Mouse (Mus musculus) neural tube, embryonic 15.5 days (tissue): ENCODE measurements around the gene Ak8. TPM values are rescaled to one million over a fixed set of nuclear protein-coding genes. Genes with fewer than 3 reads are reported as not detected.

Source experiments
- ATAC-seq: fragments of 200-750 bp; cut with Nextera tagmentation; 2 replicates; pipeline ENCODE4 v1.8.0; 2017; ENCODE audit warnings: mild to moderate bottlenecking, moderate TSS enrichment, moderate library complexity; ENCODE audit not compliant: low FRiP score
- H3K27ac ChIP-seq: fragments of 300-500 bp; sonication (generic); replicated peaks from 2 replicates; pipeline ENCODE4 v1.5.1; 2015; ENCODE audit warnings: mild to moderate bottlenecking, inconsistent platforms
- H3K27me3 ChIP-seq: fragments of 300-500 bp; sonication (generic); replicated peaks from 2 replicates; pipeline ENCODE4 v1.6.1; 2015; ENCODE audit warnings: inconsistent platforms
- H3K36me3 ChIP-seq: fragments of 300-500 bp; sonication (generic); 2 replicates; pipeline ENCODE4 v1.6.1; 2015; ENCODE audit warnings: inconsistent platforms
- H3K4me1 ChIP-seq: fragments of 300-500 bp; sonication (generic); 2 replicates; pipeline ENCODE4 v1.6.1; 2015; ENCODE audit warnings: inconsistent platforms
- H3K4me2 ChIP-seq: fragments of 300-500 bp; sonication (generic); 2 replicates; pipeline ENCODE4 v1.6.1; 2015; ENCODE audit warnings: inconsistent platforms, mild to moderate bottlenecking, moderate library complexity
- H3K4me3 ChIP-seq: fragments of 300-500 bp; sonication (generic); replicated peaks from 2 replicates; pipeline ENCODE4 v1.5.1; 2015; ENCODE audit warnings: mild to moderate bottlenecking, inconsistent platforms
- H3K9ac ChIP-seq: fragments of 300-500 bp; sonication (generic); replicated peaks from 2 replicates; pipeline ENCODE4 v1.6.1; 2015; ENCODE audit warnings: mild to moderate bottlenecking, inconsistent platforms
- H3K9me3 ChIP-seq: fragments of 300-500 bp; sonication (generic); replicated peaks from 2 replicates; pipeline ENCODE4 v1.6.1; 2016; ENCODE audit warnings: inconsistent platforms
- WGBS: fragments of 180-500 bp; shearing (Covaris S2); methylation state at CpG from one replicate; pipeline ENCODE4 v1.1.7; 2015; ENCODE audit warnings: mixed read lengths; 5-methylcytosine and 5-hydroxymethylcytosine counted together
- polyA plus RNA-seq: library from polyadenylated mRNA; unstranded; fragments of >200 nt; fragmentation: Nextera tagmentation; extraction: Ambion mirVana; gene quantifications from 2 replicates; pipeline ENCODE4 v1.2.1, GENCODE M21; 2015

The Ak8 gene
- 1.7 and 1.8 TPM in 2 replicates for polyA plus RNA-seq

DNA sequence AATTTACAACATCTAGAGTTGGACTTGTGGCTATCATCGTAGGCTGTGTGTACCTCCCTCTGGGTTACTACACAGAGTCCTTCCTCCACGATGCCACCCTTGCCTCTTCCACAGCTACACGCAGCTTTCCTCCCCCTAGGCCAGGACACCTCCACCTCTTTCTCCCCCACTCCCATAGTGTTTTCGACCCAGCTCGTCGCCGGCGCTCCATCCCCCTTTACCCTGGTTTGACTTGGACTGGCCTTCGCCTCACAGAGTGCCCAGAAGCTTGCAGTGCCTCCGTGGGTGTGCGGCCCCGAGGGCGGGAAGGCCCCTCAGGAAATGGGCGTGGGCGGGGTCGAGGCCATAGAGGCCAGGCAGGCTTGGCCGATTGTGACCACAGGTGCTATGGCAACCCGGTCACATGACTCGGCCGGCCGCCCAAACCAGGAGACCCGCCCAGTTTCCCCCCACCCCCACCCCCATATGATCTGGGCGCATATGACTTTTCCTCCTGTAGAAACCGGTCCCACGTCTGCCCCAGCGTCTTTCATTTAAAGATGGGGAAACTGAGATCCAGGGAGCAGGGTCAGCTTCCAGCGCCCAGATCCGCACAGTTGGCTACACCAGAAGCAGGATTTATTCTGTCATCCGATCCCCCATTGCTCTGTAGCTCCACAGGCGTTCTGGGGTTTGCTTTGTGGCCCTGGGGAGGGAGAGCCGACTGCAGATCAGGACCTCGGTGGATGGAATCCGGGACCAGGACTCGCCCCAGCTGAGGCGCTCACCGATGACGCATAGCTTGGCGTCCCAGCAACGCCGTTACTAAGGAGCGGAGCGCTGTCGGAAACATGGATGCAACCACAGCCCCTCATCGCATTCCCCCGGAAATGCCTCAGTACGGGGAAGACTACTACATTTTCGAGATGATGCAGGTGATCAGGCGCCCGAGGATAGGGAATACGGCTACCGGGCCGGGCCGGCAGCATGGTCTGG is at the start of gene Ak8, which contains the start of gene Spaca9:
TSS of gene Ak8 (plus strand) at position 804 of the 975 bp plus-strand sequence.
TSS of gene Spaca9 (minus strand) at position 367 of the 975 bp plus-strand sequence.
- H3K9ac ChIP-seq: peak within 1 kb of the TSS; percentile 73
- ATAC-seq: peak; percentile 91
- H3K9me3 ChIP-seq: no peaks in the 10 kb centered on the region
- peak within 1 kb of the TSS; percentile 75 for H3K27ac ChIP-seq
- peak within 1 kb of the TSS; percentile 66 for H3K4me3 ChIP-seq
- peaks cover 12% of the 10 kb centered on the region for H3K4me1 ChIP-seq
- no peaks in the 10 kb centered on the region for H3K27me3 ChIP-seq
- H3K4me2 ChIP-seq: peak within 1 kb of the TSS; percentile 98
- under 1% methylated on average over 53 of the region's 53 CpGs for WGBS
- H3K36me3 ChIP-seq: no peaks in the 10 kb centered on the region

DNA sequence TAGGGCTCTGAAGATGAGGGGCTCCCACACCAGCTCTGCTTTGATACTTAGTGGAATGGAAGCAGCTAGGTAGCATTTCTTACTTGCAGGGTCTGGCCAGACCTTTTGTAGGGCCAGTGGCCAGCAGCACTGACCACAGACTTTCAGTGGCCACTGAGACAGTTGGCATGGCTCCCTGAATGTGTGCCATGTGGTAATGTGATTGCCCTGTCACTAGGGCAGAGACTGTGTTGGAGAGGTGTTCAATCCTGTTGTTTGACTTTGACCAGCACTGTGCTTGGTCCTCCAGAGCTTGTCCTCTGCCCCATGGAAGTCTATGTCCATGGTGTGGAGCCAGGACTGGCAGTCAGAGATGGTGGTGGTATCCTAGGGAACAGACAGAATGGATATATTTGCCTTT is 49.4 kb upstream of the Ak8 start:
- H3K4me1 ChIP-seq: no peaks in the 10 kb centered on the region
- no peaks in the 10 kb centered on the region for H3K9me3 ChIP-seq
- H3K4me2 ChIP-seq: no peak overlapping the region
- ATAC-seq: no peak
- H3K4me3 ChIP-seq: no peak overlapping the region
- peaks cover 8% of the 10 kb centered on the region; the same call in 1 of the 2 replicates for H3K36me3 ChIP-seq
- no peaks in the 10 kb centered on the region for H3K27me3 ChIP-seq
- no peak overlapping the region for H3K27ac ChIP-seq
- no peak overlapping the region for H3K9ac ChIP-seq

DNA sequence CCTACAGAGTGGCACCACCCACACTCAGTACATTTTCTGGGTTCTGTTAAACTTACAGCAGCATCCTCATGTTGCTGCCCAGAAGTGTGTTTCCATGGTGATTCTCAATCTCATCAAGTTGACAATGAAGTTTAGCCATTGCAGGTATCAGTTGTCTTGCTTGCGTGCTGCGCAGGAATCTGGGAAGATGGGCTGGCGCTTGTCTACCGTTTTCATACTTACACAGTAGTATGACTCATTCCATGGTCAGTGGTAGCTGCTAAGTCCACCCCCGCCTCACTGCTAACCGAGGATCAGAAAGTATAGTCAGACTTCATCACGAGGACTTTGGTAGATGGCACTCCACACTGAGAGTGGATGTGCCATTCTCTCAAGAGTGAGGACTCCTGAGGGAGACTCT is 46.6 kb upstream of the Ak8 start:
- Histone ChIP-seq H3K36me3 (peaks cover 30% of the 10 kb centered on the region), H3K27ac (no peak overlapping the region), H3K9me3 (no peaks in the 10 kb centered on the region), H3K4me3 (no peak overlapping the region), H3K4me2 (no peak overlapping the region), H3K4me1 (no peaks in the 10 kb centered on the region), H3K9ac (no peak overlapping the region), H3K27me3 (no peaks in the 10 kb centered on the region)
- ATAC-seq: no peak
- 96% methylated on average over 7 of the region's 7 CpGs for WGBS

DNA sequence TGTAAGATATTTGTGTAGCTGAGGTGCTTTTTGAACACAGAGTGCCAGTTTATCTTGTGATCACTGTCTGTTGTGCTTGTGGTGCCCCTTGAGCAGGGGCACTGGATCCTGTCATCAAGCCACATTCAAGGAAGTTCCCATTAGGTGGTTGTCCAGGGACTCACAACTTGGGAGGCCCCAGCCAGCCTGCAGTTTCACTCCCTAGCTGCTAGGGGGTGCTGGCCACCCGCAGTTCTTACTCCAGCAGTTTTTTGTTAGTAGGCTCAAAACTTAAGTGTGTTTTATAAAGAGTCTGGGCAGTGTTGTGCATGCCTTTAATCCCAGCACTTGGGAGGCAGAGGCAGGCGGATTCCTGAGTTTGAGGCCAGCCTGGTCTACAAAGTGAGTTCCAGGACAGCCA is 45.7 kb upstream of the Ak8 start:
- WGBS: 63% methylated on average over 2 of the region's 2 CpGs
- no peaks in the 10 kb centered on the region for H3K27me3 ChIP-seq
- H3K4me2 ChIP-seq: no peak overlapping the region
- ATAC-seq: no peak
- H3K4me1 ChIP-seq: no peaks in the 10 kb centered on the region
- no peaks in the 10 kb centered on the region for H3K9me3 ChIP-seq
- H3K9ac ChIP-seq: no peak overlapping the region
- H3K36me3 ChIP-seq: peaks cover 40% of the 10 kb centered on the region
- H3K4me3 ChIP-seq: no peak overlapping the region
- no peak overlapping the region for H3K27ac ChIP-seq

DNA sequence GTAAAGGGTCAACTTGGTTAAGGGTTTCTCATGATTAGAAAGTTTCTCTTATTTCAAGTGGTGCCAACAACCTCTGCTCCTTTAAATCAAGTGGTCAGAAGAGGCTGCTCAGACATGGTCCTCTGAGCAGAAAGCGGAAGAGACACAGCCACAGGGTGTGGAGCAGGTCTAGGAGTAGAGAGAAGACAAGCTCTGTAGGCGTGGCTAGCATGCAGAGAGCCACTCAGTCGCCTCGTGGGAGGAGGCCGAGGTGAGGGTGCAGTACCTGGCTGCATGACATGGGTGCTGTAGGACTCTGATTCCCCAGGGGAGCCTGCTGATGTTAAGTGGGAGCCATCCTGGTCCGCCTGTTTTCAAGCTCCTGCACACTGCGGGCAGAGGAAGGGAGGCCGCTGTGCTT is 43.7 kb upstream of the Ak8 start:
- H3K9ac ChIP-seq: no peak overlapping the region
- H3K27ac ChIP-seq: no peak overlapping the region
- H3K27me3 ChIP-seq: no peaks in the 10 kb centered on the region
- no peaks in the 10 kb centered on the region for H3K9me3 ChIP-seq
- no peak overlapping the region for H3K4me2 ChIP-seq
- 82% methylated on average over 8 of the region's 8 CpGs for WGBS
- ATAC-seq: no peak
- H3K4me3 ChIP-seq: no peak overlapping the region
- no peaks in the 10 kb centered on the region for H3K4me1 ChIP-seq
- H3K36me3 ChIP-seq: peaks cover 59% of the 10 kb centered on the region

DNA sequence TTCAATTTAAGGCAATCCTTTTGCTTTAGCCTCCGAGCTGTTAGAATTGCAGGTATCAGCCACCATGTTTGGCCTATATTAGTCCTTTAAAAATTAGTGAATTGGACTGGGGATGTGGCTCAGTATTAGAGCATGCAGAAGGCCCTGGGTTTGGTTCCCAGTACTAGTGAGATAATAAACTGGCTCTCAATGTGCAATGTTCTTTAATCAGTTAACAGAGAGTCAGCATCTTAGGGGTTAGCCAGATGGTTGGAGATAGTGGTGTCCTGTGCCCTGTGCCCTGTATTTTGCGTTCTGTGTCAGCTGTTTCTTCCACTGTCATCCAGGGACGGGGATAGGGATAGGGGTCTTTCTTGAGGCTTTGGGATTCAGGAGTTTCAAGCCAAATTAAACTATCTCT is 37.1 kb upstream of the Ak8 start:
- H3K9me3 ChIP-seq: no peaks in the 10 kb centered on the region
- no peaks in the 10 kb centered on the region for H3K4me1 ChIP-seq
- no peaks in the 10 kb centered on the region for H3K27me3 ChIP-seq
- H3K4me3 ChIP-seq: no peak overlapping the region
- no peak for ATAC-seq
- no peak overlapping the region for H3K9ac ChIP-seq
- WGBS: 91% methylated on average over 3 of the region's 3 CpGs
- no peak overlapping the region for H3K4me2 ChIP-seq
- H3K36me3 ChIP-seq: peaks cover 97% of the 10 kb centered on the region
- no peak overlapping the region for H3K27ac ChIP-seq

DNA sequence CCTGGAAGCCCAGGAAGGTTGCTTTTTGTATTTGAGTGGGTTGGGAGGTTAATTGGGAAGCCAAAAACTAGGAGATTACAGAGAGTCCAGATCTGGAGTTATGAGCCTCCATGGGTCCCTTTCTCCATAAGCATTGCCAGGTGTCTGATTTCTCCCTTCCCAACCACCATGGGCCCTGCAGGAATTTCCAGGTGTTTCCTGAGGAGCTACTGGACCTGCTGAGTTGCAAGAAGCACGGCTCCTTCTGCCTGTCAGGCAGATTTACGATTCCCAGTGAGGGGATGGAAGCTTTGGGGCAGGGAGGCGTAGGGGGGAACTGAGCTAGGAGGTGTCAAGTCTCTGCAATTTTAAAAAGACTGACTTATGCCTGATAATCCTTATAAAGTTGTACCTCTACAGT is 34.1 kb upstream of the Ak8 start:
- Histone ChIP-seq H3K36me3 (peaks cover 96% of the 10 kb centered on the region), H3K4me2 (no peak overlapping the region), H3K9ac (no peak overlapping the region), H3K27ac (no peak overlapping the region), H3K27me3 (no peaks in the 10 kb centered on the region), H3K9me3 (no peaks in the 10 kb centered on the region), H3K4me1 (no peaks in the 10 kb centered on the region), H3K4me3 (no peak overlapping the region)
- 63% methylated on average over 3 of the region's 3 CpGs for WGBS
- ATAC-seq: no peak

DNA sequence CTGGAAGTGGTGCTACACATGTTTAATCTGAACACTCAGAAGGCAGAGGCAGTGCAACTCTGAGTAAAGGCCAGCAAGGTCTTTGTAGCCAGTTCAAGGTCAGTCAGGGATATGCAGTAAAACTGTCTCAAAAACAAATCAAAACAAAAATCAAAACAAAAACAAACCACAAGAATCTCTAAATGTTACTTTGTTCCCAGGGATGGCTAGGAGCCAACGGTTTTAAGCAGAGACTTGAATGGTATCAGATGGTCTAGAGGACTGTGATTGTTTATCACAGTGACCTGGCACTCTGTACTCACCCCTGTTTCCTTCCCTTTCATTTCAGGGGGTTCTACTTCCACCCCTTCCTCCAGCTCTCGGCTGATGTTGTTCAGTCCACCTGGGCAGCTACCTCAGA is 28.5 kb upstream of the Ak8 start:
- Histone ChIP-seq H3K27me3 (no peaks in the 10 kb centered on the region), H3K9me3 (no peaks in the 10 kb centered on the region), H3K9ac (no peak overlapping the region), H3K36me3 (peaks cover 95% of the 10 kb centered on the region), H3K4me2 (no peak overlapping the region), H3K4me1 (no peaks in the 10 kb centered on the region), H3K27ac (no peak overlapping the region), H3K4me3 (no peak overlapping the region)
- WGBS: 85% methylated on average over 2 of the region's 2 CpGs
- ATAC-seq: no peak

DNA sequence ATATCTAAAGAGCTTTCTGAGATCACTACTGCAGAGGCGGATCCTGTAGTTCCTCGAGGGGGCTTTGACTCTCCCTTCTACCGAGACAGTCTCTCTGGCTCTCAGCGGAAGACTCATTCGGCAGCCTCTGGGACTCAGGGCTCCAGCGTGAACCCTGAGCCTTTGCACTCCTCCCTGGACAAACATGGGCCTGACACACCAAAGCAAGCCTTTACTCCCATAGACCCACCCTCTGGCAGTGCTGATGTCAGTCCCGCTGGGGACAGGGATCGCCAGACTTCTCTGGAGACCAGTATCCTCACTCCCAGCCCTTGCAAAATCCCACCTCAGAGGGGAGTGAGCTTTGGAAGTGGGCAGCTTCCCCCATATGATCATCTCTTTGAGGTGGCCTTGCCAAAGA is 24.0 kb upstream of the Ak8 start:
- Histone ChIP-seq H3K4me2 (no peak overlapping the region), H3K4me1 (no peaks in the 10 kb centered on the region), H3K9ac (no peak overlapping the region), H3K36me3 (peaks cover 92% of the 10 kb centered on the region), H3K4me3 (no peak overlapping the region), H3K27ac (no peak overlapping the region), H3K27me3 (no peaks in the 10 kb centered on the region), H3K9me3 (no peaks in the 10 kb centered on the region)
- WGBS: 94% methylated on average over 8 of the region's 8 CpGs
- no peak for ATAC-seq

DNA sequence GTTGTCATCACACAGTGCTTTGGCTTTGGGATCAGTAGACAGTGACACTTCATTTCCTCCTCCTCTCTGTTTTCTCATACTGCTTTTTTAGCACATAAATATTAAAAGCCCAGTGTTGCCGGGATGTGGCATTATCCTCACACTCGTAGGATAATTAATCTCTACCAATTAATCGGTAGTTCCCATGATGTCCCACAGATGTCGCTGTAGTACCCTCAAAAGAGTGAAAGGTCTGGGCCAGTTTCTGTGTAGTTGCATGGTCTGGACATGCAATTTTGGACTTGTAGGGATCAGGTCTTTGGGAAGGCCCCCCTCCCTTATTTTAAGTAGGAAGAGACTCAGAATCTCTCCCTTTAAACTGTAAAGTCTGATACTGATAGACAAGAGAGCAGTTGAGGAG is 19.3 kb upstream of the Ak8 start:
- Histone ChIP-seq H3K36me3 (peaks cover 96% of the 10 kb centered on the region), H3K4me3 (no peak overlapping the region), H3K9me3 (no peaks in the 10 kb centered on the region), H3K9ac (no peak overlapping the region), H3K27ac (no peak overlapping the region), H3K27me3 (no peaks in the 10 kb centered on the region), H3K4me1 (no peaks in the 10 kb centered on the region), H3K4me2 (no peak overlapping the region)
- ATAC-seq: no peak
- WGBS: 24% methylated on average over 4 of the region's 4 CpGs

DNA sequence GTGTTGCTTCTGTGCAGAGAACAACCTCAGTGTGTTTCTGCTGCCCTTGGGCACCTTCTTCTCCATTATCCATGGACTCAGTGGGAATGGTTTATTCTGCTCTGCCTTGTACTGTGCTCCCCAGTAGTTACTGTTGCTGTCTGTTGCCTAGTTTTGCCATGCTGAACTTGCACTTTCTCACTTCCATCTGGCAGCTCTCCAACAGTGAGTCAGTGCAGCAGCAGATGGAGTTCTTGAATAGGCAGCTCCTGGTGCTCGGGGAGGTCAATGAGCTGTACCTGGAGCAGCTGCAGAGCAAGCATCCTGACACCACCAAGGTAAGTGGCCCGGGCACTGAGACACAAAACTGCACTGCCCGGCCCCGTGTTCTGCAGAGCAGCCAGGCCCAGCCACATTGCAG is 18.2 kb upstream of the Ak8 start:
- no peak overlapping the region for H3K4me3 ChIP-seq
- no peak for ATAC-seq
- WGBS: 89% methylated on average over 4 of the region's 4 CpGs
- H3K4me2 ChIP-seq: no peak overlapping the region
- H3K4me1 ChIP-seq: no peaks in the 10 kb centered on the region
- H3K27me3 ChIP-seq: no peaks in the 10 kb centered on the region
- no peak overlapping the region for H3K27ac ChIP-seq
- no peak overlapping the region for H3K9ac ChIP-seq
- H3K36me3 ChIP-seq: peaks cover 96% of the 10 kb centered on the region
- H3K9me3 ChIP-seq: no peaks in the 10 kb centered on the region

DNA sequence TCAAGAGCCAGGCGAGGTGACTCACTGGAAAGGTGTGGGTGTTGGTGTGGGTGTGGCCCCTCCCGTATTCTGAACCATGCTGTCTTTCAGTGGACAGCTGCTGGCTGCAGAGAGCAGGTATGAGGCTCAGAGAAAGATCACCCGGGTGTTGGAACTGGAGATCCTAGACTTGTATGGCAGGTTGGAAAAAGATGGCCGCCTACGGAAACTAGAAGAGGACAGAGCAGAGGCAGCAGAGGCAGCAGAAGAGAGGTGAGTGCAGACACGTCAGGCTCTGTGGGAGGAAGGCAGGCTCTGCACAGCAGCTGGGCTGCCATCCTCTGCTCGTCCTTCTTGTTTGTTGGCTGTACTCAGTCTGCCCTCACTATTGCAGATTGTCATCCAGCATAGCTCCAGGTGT is 14.1 kb upstream of the Ak8 start:
- Histone ChIP-seq H3K27ac (no peak overlapping the region), H3K4me2 (no peak overlapping the region), H3K4me3 (no peak overlapping the region), H3K4me1 (no peaks in the 10 kb centered on the region), H3K9ac (no peak overlapping the region), H3K27me3 (no peaks in the 10 kb centered on the region), H3K9me3 (no peaks in the 10 kb centered on the region), H3K36me3 (peaks cover 79% of the 10 kb centered on the region)
- 93% methylated on average over 7 of the region's 7 CpGs for WGBS
- ATAC-seq: no peak
